Mouse (Mus musculus): ENCODE results near the gene Rwdd2b.

Rwdd2b gene

DNA sequence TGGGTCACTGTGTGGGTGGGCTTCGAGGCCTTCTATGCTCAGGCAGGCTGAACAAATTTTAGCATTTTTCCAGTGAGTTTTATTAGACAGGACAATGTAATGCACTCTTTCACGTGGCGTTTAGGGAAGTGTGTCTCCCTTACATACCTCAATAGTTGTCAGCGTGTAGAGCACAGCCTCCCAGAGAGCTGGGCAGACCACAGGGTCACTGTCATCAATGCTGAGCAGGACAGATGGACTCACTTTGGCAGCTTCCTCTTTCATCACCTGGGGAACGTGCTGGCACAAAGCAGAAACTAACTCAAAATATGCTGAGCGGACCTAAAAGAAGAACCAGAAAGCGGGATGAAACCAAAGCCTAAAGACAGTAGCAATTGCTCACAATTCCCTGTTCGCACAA, 19.7 kb downstream of the Rwdd2b start:
- no peak for DNase-seq (ENCODE audit: low read depth, low spot score)

DNA sequence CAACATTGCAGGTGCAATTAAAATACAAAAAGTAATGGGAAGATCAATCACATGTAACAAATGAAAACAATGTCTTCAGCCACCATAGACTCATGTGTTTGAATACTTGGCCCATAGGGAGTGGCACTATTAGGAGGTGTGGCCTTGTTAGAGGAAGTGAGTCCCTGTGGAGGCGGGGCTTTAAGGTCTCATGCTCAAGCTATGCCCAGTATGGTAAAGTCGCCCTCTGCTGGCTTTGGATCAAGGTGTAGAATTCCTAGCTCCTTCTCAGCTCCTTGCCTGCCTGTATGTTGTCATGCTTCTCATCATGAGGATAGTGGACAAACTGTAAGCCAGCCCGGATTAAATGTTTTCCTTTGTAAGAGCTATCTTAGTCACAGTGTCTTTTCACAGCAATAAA, 35.4 kb downstream of the Rwdd2b start:
- DNase-seq (ENCODE audit: low read depth, low spot score), result peak; percentile 71

GRCm38 (mm10) chr16:87393813-87394548, 46.4 kb downstream of the Rwdd2b start:
- DNase-seq (ENCODE audit: low read depth, low spot score), result peak; percentile 40

DNA sequence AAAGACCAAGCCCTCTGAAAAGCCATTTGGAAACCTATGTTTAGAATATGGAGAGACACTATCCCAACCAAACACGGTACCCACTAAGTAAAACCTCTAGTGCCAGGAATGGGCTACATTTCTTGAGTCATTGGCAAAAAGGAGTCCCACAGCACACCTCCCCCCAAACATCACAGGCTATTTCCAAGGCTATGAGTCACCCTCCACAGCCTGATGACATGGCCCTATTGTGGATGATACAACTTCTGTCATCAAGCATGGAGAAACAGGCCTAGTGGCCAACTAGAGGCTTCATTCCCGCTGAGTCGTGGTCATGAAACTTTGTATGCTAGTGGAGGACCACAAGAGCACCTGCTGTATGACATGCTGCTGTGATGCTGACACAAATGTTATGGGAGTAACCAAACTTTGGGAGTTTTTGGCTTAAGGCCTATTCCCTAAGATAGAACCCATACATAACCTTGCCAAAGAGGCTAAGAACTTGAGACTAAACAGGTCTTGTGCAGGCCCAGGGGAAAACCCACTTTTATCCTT, 52.9 kb downstream of the Rwdd2b start:
- no peak for DNase-seq (ENCODE audit: low read depth, low spot score)

DNA sequence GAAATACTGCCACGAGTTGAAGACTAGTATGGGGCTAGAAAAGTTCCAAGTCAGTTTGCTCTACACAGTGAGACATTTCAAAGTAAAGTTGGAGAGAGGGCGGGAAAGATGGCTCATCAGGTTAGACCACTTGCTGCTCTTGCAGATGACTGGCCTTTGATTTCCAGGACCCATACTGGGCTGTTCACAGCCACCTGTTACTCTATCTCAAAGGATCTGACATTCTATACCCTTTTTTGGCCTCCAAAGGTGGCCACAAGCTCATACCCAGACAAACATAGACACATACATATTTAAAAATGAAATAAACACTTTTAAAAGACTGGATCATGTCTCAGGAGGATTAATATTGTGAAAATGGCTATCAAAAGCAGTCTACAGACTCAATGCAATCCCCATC, 56.0 kb downstream of the Rwdd2b start:
- no peak for DNase-seq (ENCODE audit: low read depth, low spot score)
